Mouse (Mus musculus) lung, postnatal 0 days (tissue): ENCODE measurements around the gene Prkar2b.

Source experiments
- CTCF ChIP-seq: IDR thresholded peaks from 2 replicates; pipeline ENCODE4 v1.5.1; 2016; ENCODE audit warnings: antibody characterized with exemption, mild to moderate bottlenecking
- EP300 ChIP-seq: IDR thresholded peaks from 2 replicates; pipeline ENCODE4 v1.6.1; 2016; ENCODE audit warnings: antibody characterized with exemption, mild to moderate bottlenecking, control low read depth

- TF ChIP-seq EP300 (no peak), CTCF (no peak)
These were observed 137.0 kb downstream of the Prkar2b start for GRCm38 (mm10) chr12:31924135-31924534.
